Mouse (Mus musculus) olfactory bulb, adult 2 months (tissue): Measurements from ENCODE around the gene Fcho2. TPM values are rescaled to one million over a fixed set of nuclear protein-coding genes. Genes with fewer than 3 reads are reported as not detected.

ENCODE experiments used
- H3K27ac ChIP-seq: fragments of 200-500 bp; 2 replicates; pipeline ENCODE4 v1.5.1; 2012; ENCODE audit warnings: low read depth, low read length; ENCODE audit not compliant: insufficient read depth
- H3K4me1 ChIP-seq: fragments of 200-500 bp; 2 replicates; pipeline ENCODE4 v1.6.1; 2012; ENCODE audit warnings: low read length; ENCODE audit not compliant: control insufficient read depth, insufficient read depth
- H3K4me3 ChIP-seq: fragments of 200-500 bp; 2 replicates; pipeline ENCODE4 v1.5.1; 2012; ENCODE audit warnings: mild to moderate bottlenecking, low read depth, low read length, moderate library complexity; ENCODE audit not compliant: insufficient read depth
- CTCF ChIP-seq: fragments of 200-500 bp; IDR thresholded peaks from 2 replicates; pipeline ENCODE4 v1.5.1; 2012; ENCODE audit warnings: low read depth, mild to moderate bottlenecking, low read length, moderate library complexity; ENCODE audit not compliant: insufficient read depth
- POLR2A ChIP-seq: fragments of 200-500 bp; IDR thresholded peaks from 2 replicates; pipeline ENCODE4 v1.6.1; 2012; ENCODE audit warnings: mild to moderate bottlenecking, low read depth, low read length, moderate library complexity; ENCODE audit not compliant: insufficient read depth
- WGBS: fragments of 180-500 bp; shearing (Covaris S2); methylation state at CpG from one replicate; pipeline ENCODE4 v1.1.7; 2018; 5-methylcytosine and 5-hydroxymethylcytosine counted together
- polyA plus RNA-seq: library from polyadenylated mRNA; stranded (reverse); fragments of >200 nt; gene quantifications from 2 replicates; pipeline ENCODE4 v1.2.4, GENCODE M21; 2012; ENCODE audit warnings: low replicate concordance; ENCODE audit not compliant: missing spikeins, insufficient read depth, insufficient read length

Fcho2 gene
- polyA plus RNA-seq, 1 experiment = not detected

GRCm38 (mm10) chr13:98679230-98679629 is 136.0 kb downstream of the Fcho2 start:
- no peak overlapping the region for H3K4me3 ChIP-seq
- TF ChIP-seq POLR2A = no peak
- H3K27ac ChIP-seq = no peak overlapping the region
- 95% methylated on average over 1 of the region's 1 CpGs for WGBS
- no peaks in the 10 kb centered on the region for H3K4me1 ChIP-seq

- no peaks in the 10 kb centered on the region for H3K4me1 ChIP-seq
- TF ChIP-seq POLR2A (no peak), CTCF (no peak)
- 85% methylated on average over 4 of the region's 4 CpGs for WGBS
- H3K4me3 ChIP-seq = no peak overlapping the region
- no peak overlapping the region for H3K27ac ChIP-seq
Observed at GRCm38 (mm10) chr13:98673922-98674321, 141.3 kb downstream of the Fcho2 start.

Other genes with a start within 250 kb of the Fcho2 start
- not detected in 2 replicates for gene Tmem174, start 178.0 kb downstream of the Fcho2 start, polyA plus RNA-seq
- gene Tmem171, start 120.6 kb downstream of the Fcho2 start, polyA plus RNA-seq = not detected in 2 replicates
- gene Tnpo1, start 110.9 kb upstream of the Fcho2 start, polyA plus RNA-seq = 108 TPM in 1 of 2 replicates, not detected in the other
- not detected in 2 replicates for gene 1700024P04Rik, start 169.1 kb upstream of the Fcho2 start, polyA plus RNA-seq